Mouse (Mus musculus) olfactory bulb, adult 2 months (tissue): ENCODE measurements around the gene Sbf2.

ENCODE experiments used
- CTCF ChIP-seq: fragments of 200-500 bp; IDR thresholded peaks from 2 replicates; pipeline ENCODE4 v1.5.1; 2012; ENCODE audit warnings: low read depth, mild to moderate bottlenecking, low read length, moderate library complexity; ENCODE audit not compliant: insufficient read depth
- POLR2A ChIP-seq: fragments of 200-500 bp; IDR thresholded peaks from 2 replicates; pipeline ENCODE4 v1.6.1; 2012; ENCODE audit warnings: mild to moderate bottlenecking, low read depth, low read length, moderate library complexity; ENCODE audit not compliant: insufficient read depth

GRCm38 (mm10) chr7:110262661-110263060 is 352.1 kb downstream of the Sbf2 start:
- TF ChIP-seq CTCF (no peak), POLR2A (no peak)
